In genomic region chr9:104085730-104086429, GRCm38 (mm10) we compare ENCODE assay signal across 34 mouse cellular contexts. TPM values are rescaled to one million over a fixed set of nuclear protein-coding genes. Genes with fewer than 3 reads are reported as not detected.
A peak's percentile ranks its signal among the peaks of the same experiment; 100 is the strongest.
DNase-seq lines count a peak whose midpoint lies in the region.
"Had no signal": no experiment of that assay in that cellular context is flagged by ENCODE, and none has a peak within 500 bp of the region (broad histone marks: within the 10 kb centered on the region; RNA-seq: fewer than 3 reads in every experiment).

No protein-coding gene starts in this region.

- peak; percentile 14 for DNase-seq in adrenal gland, adult 2 months
- DNase-seq in adrenal gland, postnatal 10 days, result no peak
- peak; percentile 41 for DNase-seq in urinary bladder, adult 2 months (ENCODE audit: low spot score)
- no peak for DNase-seq in urinary bladder, postnatal 10 days (ENCODE audit: low spot score)
- peak; percentile 95 for DNase-seq in fat pad, adult 2 months (ENCODE audit: extremely low read depth, low read depth, low spot score)
- peak; percentile 39 to 48 for DNase-seq in urinary bladder, postnatal 36 days (ENCODE audit: low spot score in 2 of 2)
- no peak for DNase-seq in kidney, postnatal 14 days
- DNase-seq in left cerebral cortex, adult 18-20 months (ENCODE audit: low spot score in 2 of 2), result no peak
- DNase-seq: cerebellum, adult 11-12 months; cerebellum, postnatal 14 days; gastrocnemius, adult 2 months; heart, postnatal 10 days; kidney, postnatal 36 days; lung, adult 2 months; lung, postnatal 14 days; right cerebral cortex, postnatal 14 days; thymus, postnatal 14 days had no signal

RNA-seq across cellular contexts. Expression of gene Acad11, which starts 22.7 kb away (rescaled TPM):
- total RNA-seq in adrenal gland, adult 2 months (2021), result 10 to 100 TPM; 78.7 to 91.9 TPM
- 33.0 and 40.1 TPM in 2 replicates for polyA plus RNA-seq in adrenal gland, adult 2 months (2012; rRNA removed)
- 100 to 1,000 TPM; 121 to 130 TPM for total RNA-seq in adrenal gland, postnatal 10 days (2021)
- polyA plus RNA-seq in urinary bladder, adult 2 months (2012; rRNA removed), result 31.5 and 35.6 TPM in 2 replicates
- 10 to 100 TPM; 20.3 to 22.7 TPM for total RNA-seq in left cerebral cortex, adult 18-20 months (2021)

RNA-seq across cellular contexts. Expression of gene Uba5, which starts 22.9 kb away (rescaled TPM):
- total RNA-seq in adrenal gland, adult 2 months (2021), result 10 to 100 TPM; 40.6 to 46.4 TPM
- 15.0 and 18.0 TPM in 2 replicates for polyA plus RNA-seq in adrenal gland, adult 2 months (2012; rRNA removed)
- total RNA-seq in adrenal gland, postnatal 10 days (2021), result 10 to 100 TPM; 29.5 to 29.7 TPM
- polyA plus RNA-seq in urinary bladder, adult 2 months (2012; rRNA removed), result 41.5 and 49.9 TPM in 2 replicates
- total RNA-seq in left cerebral cortex, adult 18-20 months (2021), result 10 to 100 TPM; 39.2 to 44.2 TPM

RNA-seq across cellular contexts. Expression of gene Ackr4, which starts 40.9 kb away (rescaled TPM):
- under 1 TPM in 1 of 2 experiments, not detected in 1; 0.17 TPM for total RNA-seq in adrenal gland, adult 2 months (2021)
- polyA plus RNA-seq in adrenal gland, adult 2 months (2012; rRNA removed), result 0.11 and 0.12 TPM in 2 replicates
- 1 to 10 TPM; 1.6 to 2.0 TPM for total RNA-seq in adrenal gland, postnatal 10 days (2021)
- polyA plus RNA-seq in urinary bladder, adult 2 months (2012; rRNA removed), result 5.1 and 6.4 TPM in 2 replicates
- under 1 TPM in 1 of 2 experiments, not detected in 1; 0.21 TPM for total RNA-seq in left cerebral cortex, adult 18-20 months (2021)
- total RNA-seq: monocyte, adult 5-6 weeks had no signal
- polyA plus RNA-seq: G1E had no signal

RNA-seq across cellular contexts. Expression of gene Gm28305, which starts 45.4 kb away (rescaled TPM):
- not detected for total RNA-seq in adrenal gland, adult 2 months (2021)
- polyA plus RNA-seq in adrenal gland, adult 2 months (2012; rRNA removed), result not detected in 2 replicates
- not detected for total RNA-seq in adrenal gland, postnatal 10 days (2021)
- not detected in 2 replicates for polyA plus RNA-seq in urinary bladder, adult 2 months (2012; rRNA removed)
- total RNA-seq in left cerebral cortex, adult 18-20 months (2021), result not detected
- total RNA-seq: G1E; gastrocnemius, adult 2 months; gastrocnemius, postnatal 4 days; heart, postnatal 10 days; layer of hippocampus, adult 8-10 months; left cerebral cortex, postnatal 25 days; megakaryocyte, adult 5-6 weeks; monocyte, adult 5-6 weeks had no signal
- polyA plus RNA-seq: forebrain, embryonic 12.5 days; frontal cortex, adult 2 months; G1E; heart, embryonic 11.5 days; hindbrain, embryonic 12.5 days; intestine, postnatal 0 days; kidney, embryonic 14.5 days; limb, embryonic 13.5 days; liver, embryonic 12.5 days; lung, adult 2 months; midbrain, embryonic 12.5 days; neural tube, embryonic 11.5 days; testis, adult 2 months had no signal

Comparison
In these comparisons a context has a peak if more than half of its experiments do, and no peak if none do; other contexts are left out.
1. DNase-seq: peak in adrenal gland, adult 2 months (single experiment), urinary bladder, adult 2 months (single experiment), fat pad, adult 2 months (single experiment) and urinary bladder, postnatal 36 days (2 of 2); none in adrenal gland, postnatal 10 days (single experiment), urinary bladder, postnatal 10 days (single experiment), kidney, postnatal 14 days (single experiment) and left cerebral cortex, adult 18-20 months (0 of 2).